Mouse (Mus musculus) intestine, embryonic 14.5 days (tissue): ENCODE data around the gene Mknk1. TPM values are rescaled to one million over a fixed set of nuclear protein-coding genes. Genes with fewer than 3 reads are reported as not detected.

Source experiments
- ATAC-seq: fragments of 200-750 bp; cut with Nextera tagmentation; replicated peaks from 2 replicates; pipeline ENCODE4 v1.8.0; 2017; ENCODE audit warnings: low read depth, moderate number of reproducible peaks, moderate TSS enrichment, moderate library complexity; ENCODE audit not compliant: low FRiP score, low TSS enrichment
- DNase-seq: peaks from one replicate; pipeline ENCODE4 v3.0.0-alpha.2; 2018; ENCODE audit warnings: low spot score
- H3K27ac ChIP-seq: fragments of 300-500 bp; sonication (generic); 2 replicates; pipeline ENCODE4 v1.5.1; 2014; ENCODE audit warnings: low read depth, mild to moderate bottlenecking, control low read depth
- H3K27me3 ChIP-seq: fragments of 300-500 bp; sonication (generic); replicated peaks from 2 replicates; pipeline ENCODE4 v1.6.1; 2014; ENCODE audit warnings: low read length, control low read depth; ENCODE audit not compliant: control insufficient read depth, insufficient read depth
- H3K36me3 ChIP-seq: fragments of 300-500 bp; sonication (generic); 2 replicates; pipeline ENCODE4 v1.6.1; 2014; ENCODE audit warnings: low read length, control low read depth; ENCODE audit not compliant: control insufficient read depth, insufficient read depth
- H3K4me1 ChIP-seq: fragments of 300-500 bp; sonication (generic); replicated peaks from 2 replicates; pipeline ENCODE4 v1.6.1; 2014; ENCODE audit warnings: low read length, control low read depth, mixed read lengths; ENCODE audit not compliant: control insufficient read depth, insufficient read depth
- H3K4me2 ChIP-seq: fragments of 300-500 bp; sonication (generic); 2 replicates; pipeline ENCODE4 v1.6.1; 2014; ENCODE audit warnings: low read length
- H3K4me3 ChIP-seq: fragments of 300-500 bp; sonication (generic); 2 replicates; pipeline ENCODE4 v1.5.1; 2014; ENCODE audit warnings: low read depth, low read length, control low read depth, mixed read lengths
- H3K9ac ChIP-seq: fragments of 300-500 bp; sonication (generic); 2 replicates; pipeline ENCODE4 v1.6.1; 2014; ENCODE audit warnings: mild to moderate bottlenecking, low read length
- H3K9me3 ChIP-seq: fragments of 300-500 bp; sonication (generic); 2 replicates; pipeline ENCODE4 v1.6.1; 2016; ENCODE audit warnings: low read length, control low read depth; ENCODE audit not compliant: control insufficient read depth
- WGBS: fragments of 180-500 bp; shearing (Covaris S2); extraction: QIAGEN DNeasy Blood & Tissue Kit; methylation state at CpG from one replicate; pipeline ENCODE4 v1.1.7; 2014; 5-methylcytosine and 5-hydroxymethylcytosine counted together
- polyA plus RNA-seq: library from polyadenylated mRNA; unstranded; fragments of >200 nt; fragmentation: Nextera tagmentation; extraction: Ambion mirVana; gene quantifications from 2 replicates; pipeline ENCODE4 v1.2.1, GENCODE M21; 2014

Mknk1 gene
- polyA plus RNA-seq, 1 experiment from 2014 or later: 24.7 TPM

GRCm38 (mm10) chr4:115863880-115864279 lies 24.9 kb downstream of the Mknk1 start:
- Histone ChIP-seq H3K4me1 (no peaks in the 10 kb centered on the region), H3K4me2 (no peak overlapping the region), H3K27me3 (no peaks in the 10 kb centered on the region), H3K4me3 (no peak overlapping the region), H3K27ac (no peak overlapping the region), H3K36me3 (peaks cover 42% of the 10 kb centered on the region), H3K9me3 (no peaks in the 10 kb centered on the region), H3K9ac (no peak overlapping the region)
- no peak for DNase-seq
- WGBS: 22% methylated on average over 10 of the region's 10 CpGs
- ATAC-seq: no peak

DNA sequence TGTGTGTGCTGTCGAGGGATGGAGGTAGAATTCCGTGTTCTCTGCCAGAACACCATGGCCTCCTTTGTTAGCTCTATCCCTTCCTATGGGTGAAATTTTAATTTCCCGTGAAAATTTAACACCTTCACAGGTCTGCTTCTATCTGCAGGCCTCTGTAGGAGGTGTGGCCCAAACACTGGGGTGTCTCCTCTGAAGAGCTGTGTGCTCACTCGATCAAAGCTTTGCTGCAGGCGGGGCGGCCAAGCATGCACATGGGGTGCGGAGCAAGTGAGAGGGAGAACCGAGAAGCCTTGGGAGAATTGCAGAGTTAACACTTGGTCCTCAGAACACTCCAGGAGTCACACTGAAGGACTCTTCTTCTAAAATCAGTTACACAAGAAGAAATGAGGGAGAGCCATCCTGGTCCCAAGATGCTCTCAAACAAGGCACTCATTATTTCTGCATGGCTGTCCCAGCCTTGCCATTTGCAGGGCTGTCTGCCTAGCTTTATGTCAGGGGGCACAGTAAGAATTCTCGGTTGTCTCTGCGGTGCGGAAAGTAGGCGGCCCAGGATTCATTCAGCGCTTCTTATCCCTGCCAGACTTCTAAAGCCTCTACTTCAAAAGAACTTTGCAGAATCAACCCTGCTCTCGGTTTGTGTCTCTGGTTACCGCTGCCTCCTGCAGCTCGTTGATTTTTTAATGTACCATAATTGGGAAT lies 30.7 kb downstream of the Mknk1 start:
- no peak for DNase-seq
- Histone ChIP-seq H3K27ac (no peak overlapping the region), H3K9ac (no peak overlapping the region), H3K4me3 (no peak overlapping the region), H3K4me1 (no peaks in the 10 kb centered on the region), H3K9me3 (no peaks in the 10 kb centered on the region), H3K27me3 (no peaks in the 10 kb centered on the region), H3K4me2 (no peak overlapping the region), H3K36me3 (peaks cover 37% of the 10 kb centered on the region)
- 42% methylated on average over 16 of the region's 16 CpGs for WGBS
- no peak for ATAC-seq

GRCm38 (mm10) chr4:115873231-115873630 lies 34.2 kb downstream of the Mknk1 start:
- no peak overlapping the region for H3K27ac ChIP-seq
- peaks cover 32% of the 10 kb centered on the region for H3K36me3 ChIP-seq
- ATAC-seq: no peak
- 0 out of 2 replicates have a peak, but pooled peaks cover 3% of the 10 kb centered on the region for H3K4me1 ChIP-seq
- no peak overlapping the region for H3K9ac ChIP-seq
- H3K27me3 ChIP-seq: no peaks in the 10 kb centered on the region
- whole genome bisulfite sequencing: 82% methylated on average over 3 of the region's 3 CpGs
- no peak for DNase-seq
- no peak overlapping the region for H3K4me2 ChIP-seq
- no peak overlapping the region for H3K4me3 ChIP-seq
- H3K9me3 ChIP-seq: no peaks in the 10 kb centered on the region

DNA sequence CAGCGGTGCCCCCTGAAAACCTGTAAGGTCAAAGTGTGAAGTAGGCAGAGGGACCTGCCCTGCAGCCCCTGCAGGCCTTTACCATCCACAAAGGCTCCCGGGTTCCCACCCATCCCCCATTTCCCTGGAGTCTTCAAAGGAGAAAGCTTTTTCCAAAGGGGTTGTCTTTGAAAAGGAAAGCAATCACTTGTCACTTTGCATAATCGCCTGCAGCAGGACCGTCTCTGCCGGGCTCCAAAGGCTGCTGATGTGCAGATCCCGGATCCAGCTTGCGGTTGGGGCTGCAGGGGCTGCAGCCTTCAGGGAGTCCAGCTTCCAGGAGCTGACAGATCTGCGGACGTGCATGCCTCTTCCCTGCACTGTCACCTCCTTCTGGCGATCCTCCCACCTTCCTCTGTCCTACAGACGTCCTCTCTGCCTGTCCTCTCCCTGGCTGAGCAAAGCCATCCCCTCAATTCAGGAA lies 39.2 kb downstream of the Mknk1 start:
- no peak for ATAC-seq
- no peaks in the 10 kb centered on the region for H3K27me3 ChIP-seq
- H3K4me1 ChIP-seq: 0 out of 2 replicates have a peak, but pooled peaks cover 5% of the 10 kb centered on the region
- 12% methylated on average over 11 of the region's 11 CpGs for WGBS
- no peaks in the 10 kb centered on the region for H3K9me3 ChIP-seq
- H3K4me2 ChIP-seq: no peak overlapping the region
- DNase-seq: no peak
- no peak overlapping the region for H3K27ac ChIP-seq
- H3K36me3 ChIP-seq: peaks cover 20% of the 10 kb centered on the region
- H3K4me3 ChIP-seq: no peak overlapping the region
- H3K9ac ChIP-seq: no peak overlapping the region

DNA sequence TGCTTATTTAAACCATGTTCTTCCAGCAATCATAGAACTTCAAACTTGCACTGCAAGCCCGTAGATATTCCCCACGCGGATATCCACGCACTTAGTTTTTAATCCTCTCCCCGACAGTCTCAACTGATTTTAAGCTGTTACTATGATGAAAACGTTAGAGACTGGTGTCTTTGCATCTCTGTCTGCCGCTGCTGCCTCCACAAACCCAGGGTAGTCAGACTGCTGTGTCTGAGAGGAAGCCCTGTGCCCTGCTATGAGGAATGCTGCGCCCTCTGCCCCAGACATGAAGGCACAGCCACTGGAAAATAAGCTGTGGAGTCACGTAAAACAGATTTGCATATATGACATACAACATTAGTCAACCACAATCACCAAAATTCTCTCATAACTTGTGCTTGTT lies 39.8 kb downstream of the Mknk1 start:
- Histone ChIP-seq H3K36me3 (peaks cover 14% of the 10 kb centered on the region), H3K4me1 (0 out of 2 replicates have a peak, but pooled peaks cover 5% of the 10 kb centered on the region), H3K27ac (no peak overlapping the region), H3K9ac (no peak overlapping the region), H3K9me3 (no peaks in the 10 kb centered on the region), H3K4me2 (no peak overlapping the region), H3K27me3 (no peaks in the 10 kb centered on the region), H3K4me3 (no peak overlapping the region)
- DNase-seq (no peak), ATAC-seq (no peak)
- WGBS: 46% methylated on average over 9 of the region's 9 CpGs

- H3K4me1 ChIP-seq: 0 out of 2 replicates have a peak, but pooled peaks cover 5% of the 10 kb centered on the region
- H3K4me3 ChIP-seq: no peak overlapping the region
- H3K36me3 ChIP-seq: no peaks in the 10 kb centered on the region
- no peak overlapping the region for H3K9ac ChIP-seq
- ATAC-seq (no peak), DNase-seq (no peak)
- H3K27me3 ChIP-seq: no peaks in the 10 kb centered on the region
- no peak overlapping the region for H3K27ac ChIP-seq
- WGBS: 25% methylated on average over 1 of the region's 1 CpGs
- H3K9me3 ChIP-seq: no peaks in the 10 kb centered on the region
- no peak overlapping the region for H3K4me2 ChIP-seq
These were observed 42.2 kb downstream of the Mknk1 start for GRCm38 (mm10) chr4:115881183-115881582.

DNA sequence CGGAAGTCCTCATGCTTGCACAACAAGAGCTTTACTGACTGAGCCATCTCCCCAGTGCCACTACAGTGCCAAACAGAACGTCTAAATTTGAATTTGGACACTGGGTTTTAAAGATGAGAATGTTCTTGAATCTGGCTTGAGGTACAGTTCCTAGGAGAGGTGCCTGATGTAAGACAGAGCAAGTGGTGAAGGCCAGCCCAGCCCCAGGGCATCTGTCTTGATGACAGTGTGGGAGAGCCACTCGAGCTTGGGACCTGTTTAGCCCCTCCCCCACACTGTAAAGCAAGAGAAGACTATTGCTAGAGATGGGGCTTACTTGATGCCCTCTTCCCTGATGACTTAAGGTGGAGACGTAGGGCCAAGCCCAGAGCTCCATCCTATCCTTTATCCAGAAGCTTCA lies 43.2 kb downstream of the Mknk1 start:
- H3K9ac ChIP-seq: no peak overlapping the region
- H3K9me3 ChIP-seq: no peaks in the 10 kb centered on the region
- WGBS: 60% methylated on average over 4 of the region's 4 CpGs
- ATAC-seq: no peak
- no peaks in the 10 kb centered on the region for H3K36me3 ChIP-seq
- H3K4me3 ChIP-seq: no peak overlapping the region
- H3K4me1 ChIP-seq: 0 out of 2 replicates have a peak, but pooled peaks cover 5% of the 10 kb centered on the region
- DNase-seq: no peak
- no peak overlapping the region for H3K4me2 ChIP-seq
- H3K27me3 ChIP-seq: no peaks in the 10 kb centered on the region
- H3K27ac ChIP-seq: no peak overlapping the region

GRCm38 (mm10) chr4:115884022-115884421 lies 45.0 kb downstream of the Mknk1 start, which contains the start of gene Kncn:
Gene Kncn (plus strand): TSS chr4:115884400.
- H3K4me2 ChIP-seq: no peak within 1 kb of the TSS
- ATAC-seq: no peak
- H3K27ac ChIP-seq: no peak within 1 kb of the TSS
- no peaks in the 10 kb centered on the region for H3K36me3 ChIP-seq
- H3K9ac ChIP-seq: no peak within 1 kb of the TSS
- H3K4me3 ChIP-seq: no peak within 1 kb of the TSS
- no peaks in the 10 kb centered on the region; the same call in 1 of the 2 replicates for H3K27me3 ChIP-seq
- no peak for DNase-seq
- H3K4me1 ChIP-seq: no peaks in the 10 kb centered on the region
- no peaks in the 10 kb centered on the region for H3K9me3 ChIP-seq
- 69% methylated on average over 6 of the region's 6 CpGs for WGBS

GRCm38 (mm10) chr4:115885846-115886245 lies 46.8 kb downstream of the Mknk1 start:
- no peaks in the 10 kb centered on the region for H3K9me3 ChIP-seq
- H3K9ac ChIP-seq: no peak overlapping the region
- DNase-seq (no peak), ATAC-seq (no peak)
- WGBS: 77% methylated on average over 3 of the region's 3 CpGs
- H3K27ac ChIP-seq: no peak overlapping the region
- no peak overlapping the region for H3K4me2 ChIP-seq
- H3K4me1 ChIP-seq: peaks cover 6% of the 10 kb centered on the region
- H3K4me3 ChIP-seq: no peak overlapping the region
- peaks cover 11% of the 10 kb centered on the region for H3K27me3 ChIP-seq
- H3K36me3 ChIP-seq: no peaks in the 10 kb centered on the region
